Mouse (Mus musculus) thymus, adult 2 months (tissue): Measurements from ENCODE around the gene Sys1. TPM values are rescaled to one million over a fixed set of nuclear protein-coding genes. Genes with fewer than 3 reads are reported as not detected.

Source experiments
- DNase-seq: peaks from one replicate; pipeline ENCODE4 v3.0.0; 2021
- H3K27ac ChIP-seq: fragments of 200-500 bp; 2 replicates; pipeline ENCODE4 v1.5.1; 2012; ENCODE audit warnings: low read length, control low read depth; ENCODE audit not compliant: control insufficient read depth, insufficient read depth
- H3K27me3 ChIP-seq: fragments of 200-500 bp; 2 replicates; pipeline ENCODE4 v1.6.1; 2012; ENCODE audit warnings: mild to moderate bottlenecking, low read length, moderate library complexity, mixed read lengths; ENCODE audit not compliant: control insufficient read depth, insufficient read depth
- H3K36me3 ChIP-seq: fragments of 200-500 bp; 2 replicates; pipeline ENCODE4 v1.6.1; 2012; ENCODE audit warnings: mild to moderate bottlenecking, low read length, moderate library complexity; ENCODE audit not compliant: control insufficient read depth, insufficient read depth
- H3K4me1 ChIP-seq: fragments of 200-500 bp; replicated peaks from 2 replicates; pipeline ENCODE4 v1.6.1; 2012; ENCODE audit warnings: low read length; ENCODE audit not compliant: control insufficient read depth, insufficient read depth
- H3K4me3 ChIP-seq: fragments of 200-500 bp; 2 replicates; pipeline ENCODE4 v1.5.1; 2012; ENCODE audit warnings: mild to moderate bottlenecking, low read length, control low read depth, moderate library complexity; ENCODE audit not compliant: control insufficient read depth, insufficient read depth
- CTCF ChIP-seq: fragments of 200-500 bp; IDR thresholded peaks from 2 replicates; pipeline ENCODE4 v1.5.1; 2012; ENCODE audit warnings: mild to moderate bottlenecking, control low read depth, low read length, moderate library complexity, borderline replicate concordance; ENCODE audit not compliant: control insufficient read depth, poor library complexity, insufficient read depth; ENCODE audit errors: extremely low read depth
- POLR2A ChIP-seq: fragments of 200-500 bp; IDR thresholded peaks from 2 replicates; pipeline ENCODE4 v1.6.1; 2012; ENCODE audit warnings: mild to moderate bottlenecking, low read length, control low read depth, moderate library complexity; ENCODE audit not compliant: control insufficient read depth, poor library complexity, insufficient read depth; ENCODE audit errors: extremely low read depth
- WGBS: fragments of 180-500 bp; shearing (Covaris S2); methylation state at CpG from one replicate; pipeline ENCODE4 v1.1.7; 2018; 5-methylcytosine and 5-hydroxymethylcytosine counted together
- polyA plus RNA-seq: library from polyadenylated mRNA; depleted of rRNA; stranded (reverse); fragments of >200 nt; gene quantifications from 2 replicates; pipeline ENCODE4 v1.2.3, GENCODE M21; 2012

The Sys1 gene
- polyA plus RNA-seq, 1 experiment = 183 TPM

GRCm38 (mm10) chr2:164449341-164450042 is 7.3 kb upstream of the Sys1 start:
- WGBS = 96% methylated on average over 14 of the region's 14 CpGs
- no peak overlapping the region for H3K27ac ChIP-seq

DNA sequence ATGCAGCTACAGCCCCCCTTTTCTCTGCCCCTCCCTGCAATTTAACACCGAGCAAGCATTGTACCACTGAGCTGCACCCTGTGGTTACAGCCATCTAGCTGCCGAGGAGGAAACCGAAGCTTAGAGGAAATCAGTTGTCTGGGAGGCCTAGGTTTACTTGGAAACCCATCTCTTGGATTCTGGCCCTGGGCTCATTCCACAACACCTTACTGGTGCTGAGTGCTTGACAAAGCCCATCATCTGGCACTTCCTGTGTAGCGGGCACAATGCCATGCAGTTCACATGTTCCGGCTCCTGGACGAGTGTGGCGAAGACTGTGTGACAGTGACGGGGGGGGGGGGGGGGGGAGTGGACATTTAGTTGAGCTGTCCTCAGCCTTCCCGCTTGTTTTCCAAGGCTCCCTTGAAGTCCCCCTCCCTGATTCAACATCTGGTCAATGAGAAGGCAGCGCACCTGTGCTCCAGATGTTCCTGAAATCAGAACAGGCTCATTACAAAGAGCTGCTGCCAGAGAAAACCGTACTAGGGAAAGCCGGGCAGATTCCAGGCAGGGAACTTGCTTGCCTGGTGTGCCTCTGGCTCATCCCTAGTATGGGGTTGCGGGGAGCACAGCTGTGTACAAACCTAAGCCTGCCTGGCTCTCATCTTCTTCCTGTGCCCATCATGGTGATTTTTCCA is 4.6 kb upstream of the Sys1 start:
- no peak overlapping the region for H3K27ac ChIP-seq
- H3K36me3 ChIP-seq = no peaks in the 10 kb centered on the region
- no peak for DNase-seq
- no peaks in the 10 kb centered on the region for H3K27me3 ChIP-seq
- H3K4me3 ChIP-seq = no peak overlapping the region
- TF ChIP-seq CTCF (no peak), POLR2A (no peak)
- 0 out of 2 replicates have a peak, but pooled peaks cover 3% of the 10 kb centered on the region for H3K4me1 ChIP-seq
- 53% methylated on average over 13 of the region's 13 CpGs for WGBS

More at GRCm38 (mm10) chr2:164449341-164450042, 7.3 kb upstream of the Sys1 start:
- no peaks in the 10 kb centered on the region for H3K27me3 ChIP-seq
- 0 out of 2 replicates have a peak, but pooled peaks cover 3% of the 10 kb centered on the region for H3K4me1 ChIP-seq
- H3K36me3 ChIP-seq = no peaks in the 10 kb centered on the region
- no peak for DNase-seq
- TF ChIP-seq CTCF (no peak), POLR2A (no peak)
- H3K4me3 ChIP-seq = no peak overlapping the region

GRCm38 (mm10) chr2:164453047-164453757 is 3.6 kb upstream of the Sys1 start:
- Histone ChIP-seq H3K36me3 (no peaks in the 10 kb centered on the region), H3K4me1 (0 out of 2 replicates have a peak, but pooled peaks cover 3% of the 10 kb centered on the region), H3K27me3 (no peaks in the 10 kb centered on the region), H3K4me3 (no peak overlapping the region), H3K27ac (no peak overlapping the region)
- no peak for TF ChIP-seq CTCF
- no peak for TF ChIP-seq POLR2A
- DNase-seq = no peak
- WGBS = 85% methylated on average over 14 of the region's 14 CpGs

DNA sequence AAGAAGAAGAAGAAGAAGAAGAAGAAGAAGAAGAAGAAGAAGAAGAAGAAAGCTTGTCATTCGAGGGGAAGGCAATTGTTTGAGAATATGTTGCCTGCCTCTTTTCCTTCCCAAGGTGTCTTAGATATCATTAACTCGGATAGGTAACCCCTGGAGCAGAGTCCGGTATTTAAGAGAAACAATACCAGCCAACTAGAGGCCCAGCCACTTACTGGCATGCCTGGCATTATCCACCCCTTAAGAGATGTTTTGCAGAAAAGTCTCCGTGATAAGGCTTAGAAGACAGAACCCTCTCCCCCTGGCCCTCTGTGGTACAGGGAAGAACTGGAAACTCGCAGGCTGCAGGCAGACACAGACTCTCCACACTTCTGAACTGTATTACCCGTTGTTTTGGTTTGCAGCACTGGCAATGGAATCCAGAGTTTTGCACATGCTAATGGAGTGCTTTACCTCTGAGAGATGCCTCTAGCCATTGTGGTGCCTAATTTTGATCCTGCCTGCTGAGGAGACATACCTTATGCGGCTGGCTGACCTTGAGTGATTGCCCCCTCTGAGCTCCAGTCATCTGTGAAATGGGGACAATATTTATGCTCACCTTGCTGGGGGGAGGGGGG is 2.8 kb upstream of the Sys1 start:
- 85% methylated on average over 7 of the region's 7 CpGs for WGBS
- Histone ChIP-seq H3K4me3 (no peak overlapping the region), H3K27ac (no peak overlapping the region), H3K27me3 (no peaks in the 10 kb centered on the region), H3K4me1 (0 out of 2 replicates have a peak, but pooled peaks cover 3% of the 10 kb centered on the region), H3K36me3 (no peaks in the 10 kb centered on the region)
- TF ChIP-seq POLR2A (no peak), CTCF (no peak)
- DNase-seq = no peak

GRCm38 (mm10) chr2:164454846-164455245 is 1.9 kb upstream of the Sys1 start:
- Histone ChIP-seq H3K4me3 (no peak overlapping the region), H3K4me1 (0 out of 2 replicates have a peak, but pooled peaks cover 3% of the 10 kb centered on the region), H3K27me3 (no peaks in the 10 kb centered on the region), H3K27ac (no peak overlapping the region), H3K36me3 (no peaks in the 10 kb centered on the region)
- TF ChIP-seq CTCF = no peak
- no peak for TF ChIP-seq POLR2A
- WGBS = 75% methylated on average over 10 of the region's 10 CpGs
- DNase-seq = no peak
